Mouse (Mus musculus) midbrain, embryonic 15.5 days (tissue): ENCODE data around the gene Tab2. TPM values are rescaled to one million over a fixed set of nuclear protein-coding genes. Genes with fewer than 3 reads are reported as not detected.

Experiments
- ATAC-seq: fragments of 200-750 bp; cut with Nextera tagmentation; replicated peaks from 2 replicates; pipeline ENCODE4 v1.8.0; 2017; ENCODE audit warnings: moderate TSS enrichment
- H3K27ac ChIP-seq: fragments of 300-500 bp; sonication (generic); 2 replicates; pipeline ENCODE4 v1.5.1; 2015; ENCODE audit warnings: mild to moderate bottlenecking, inconsistent platforms
- H3K27me3 ChIP-seq: fragments of 300-500 bp; sonication (generic); replicated peaks from 2 replicates; pipeline ENCODE4 v1.6.1; 2015; ENCODE audit warnings: inconsistent platforms
- H3K36me3 ChIP-seq: fragments of 300-500 bp; sonication (generic); replicated peaks from 2 replicates; pipeline ENCODE4 v1.6.1; 2015; ENCODE audit warnings: inconsistent platforms
- H3K4me1 ChIP-seq: fragments of 300-500 bp; sonication (generic); 2 replicates; pipeline ENCODE4 v1.6.1; 2015; ENCODE audit warnings: inconsistent platforms
- H3K4me2 ChIP-seq: fragments of 300-500 bp; sonication (generic); 2 replicates; pipeline ENCODE4 v1.6.1; 2015; ENCODE audit warnings: inconsistent platforms, mild to moderate bottlenecking, moderate library complexity
- H3K4me3 ChIP-seq: fragments of 300-500 bp; sonication (generic); 2 replicates; pipeline ENCODE4 v1.5.1; 2015; ENCODE audit warnings: mild to moderate bottlenecking, inconsistent platforms
- H3K9ac ChIP-seq: fragments of 300-500 bp; sonication (generic); 2 replicates; pipeline ENCODE4 v1.6.1; 2015; ENCODE audit warnings: mild to moderate bottlenecking, inconsistent platforms
- H3K9me3 ChIP-seq: fragments of 300-500 bp; sonication (generic); 2 replicates; pipeline ENCODE4 v1.6.1; 2016; ENCODE audit warnings: inconsistent platforms
- WGBS: fragments of 180-500 bp; shearing (Covaris S2); methylation state at CpG from one replicate; pipeline ENCODE4 v1.1.7; 2015; ENCODE audit warnings: mixed read lengths; 5-methylcytosine and 5-hydroxymethylcytosine counted together
- polyA plus RNA-seq: library from polyadenylated mRNA; unstranded; fragments of >200 nt; fragmentation: Nextera tagmentation; extraction: Ambion mirVana; gene quantifications from 2 replicates; pipeline ENCODE4 v1.2.1, GENCODE M21; 2015

The Tab2 gene
- polyA plus RNA-seq, 1 experiment from 2014 or later, result 13.1 TPM

- ATAC-seq, result no peak
- no peak overlapping the region for H3K4me3 ChIP-seq
- no peaks in the 10 kb centered on the region for H3K4me1 ChIP-seq
- no peak overlapping the region for H3K4me2 ChIP-seq
- H3K27me3 ChIP-seq, result no peaks in the 10 kb centered on the region
- H3K27ac ChIP-seq, result no peak overlapping the region
- H3K9me3 ChIP-seq, result no peaks in the 10 kb centered on the region
- H3K9ac ChIP-seq, result no peak overlapping the region
- 88% methylated on average over 6 of the region's 6 CpGs for whole genome bisulfite sequencing
- H3K36me3 ChIP-seq, result no peaks in the 10 kb centered on the region
Observed at GRCm38 (mm10) chr10:7936556-7937192, 19.4 kb downstream of the Tab2 start.

DNA sequence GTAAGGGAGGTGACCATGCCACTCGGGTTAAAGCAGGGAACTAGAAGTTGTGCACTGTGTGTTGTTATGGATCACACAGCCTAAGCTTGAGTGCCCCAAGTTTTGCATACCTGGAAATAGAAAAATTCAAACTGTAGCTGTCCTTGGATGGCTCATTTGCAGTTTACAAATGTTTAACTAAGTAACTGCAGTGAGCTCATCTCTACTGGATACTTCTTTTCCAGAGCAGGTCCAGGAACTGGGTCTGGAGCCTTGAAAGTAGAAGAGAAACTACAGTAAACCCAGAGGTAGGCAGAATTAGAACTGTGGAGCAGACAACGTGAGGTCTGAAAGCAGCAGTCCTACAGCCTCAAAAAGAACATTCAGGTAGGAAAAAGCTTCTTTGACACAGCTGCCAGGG is 23.1 kb downstream of the Tab2 start:
- Histone ChIP-seq H3K36me3 (no peaks in the 10 kb centered on the region), H3K27ac (no peak overlapping the region), H3K9ac (no peak overlapping the region), H3K4me2 (no peak overlapping the region), H3K4me1 (no peaks in the 10 kb centered on the region; the same call in 1 of the 2 replicates), H3K9me3 (no peaks in the 10 kb centered on the region), H3K27me3 (no peaks in the 10 kb centered on the region), H3K4me3 (no peak overlapping the region)
- WGBS, result 91% methylated on average over 2 of the region's 2 CpGs
- ATAC-seq, result no peak

- Histone ChIP-seq H3K27me3 (no peaks in the 10 kb centered on the region), H3K9me3 (no peaks in the 10 kb centered on the region), H3K4me3 (no peak overlapping the region), H3K9ac (no peak overlapping the region), H3K27ac (no peak overlapping the region), H3K4me2 (no peak overlapping the region), H3K4me1 (no peaks in the 10 kb centered on the region; the same call in 1 of the 2 replicates), H3K36me3 (no peaks in the 10 kb centered on the region)
- ATAC-seq, result no peak
- 92% methylated on average over 9 of the region's 9 CpGs for WGBS
Observed at GRCm38 (mm10) chr10:7928996-7929395, 27.0 kb downstream of the Tab2 start.

- 71% methylated on average over 11 of the region's 11 CpGs for WGBS
- H3K27ac ChIP-seq, result no peak overlapping the region
- 0 out of 2 replicates have a peak, but pooled peaks have one; percentile 24 for ATAC-seq
Observed at GRCm38 (mm10) chr10:7925481-7925880, 30.5 kb downstream of the Tab2 start.

DNA sequence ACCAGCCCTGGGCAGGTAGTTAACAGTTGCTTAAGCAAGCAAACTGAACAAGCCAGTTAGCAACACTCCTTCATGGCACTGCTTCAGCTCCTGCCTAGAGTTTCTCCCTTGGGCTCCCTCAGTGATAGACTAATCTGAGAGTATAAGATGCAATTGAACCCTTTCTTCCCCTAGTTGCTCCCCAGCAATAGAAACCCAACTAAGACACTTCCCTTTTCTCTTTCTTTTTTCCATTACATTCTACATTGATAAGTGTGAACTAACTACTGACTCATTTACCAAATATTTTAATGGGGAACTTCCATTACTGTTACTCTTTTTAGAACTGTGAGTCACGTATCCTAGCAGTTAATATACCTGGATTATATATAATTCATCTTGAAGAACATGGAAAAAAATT is 32.6 kb downstream of the Tab2 start:
- Histone ChIP-seq H3K4me3 (no peak overlapping the region), H3K27ac (no peak overlapping the region), H3K4me2 (no peak overlapping the region), H3K4me1 (no peaks in the 10 kb centered on the region), H3K9me3 (no peaks in the 10 kb centered on the region), H3K27me3 (no peaks in the 10 kb centered on the region), H3K9ac (no peak overlapping the region), H3K36me3 (peaks cover 23% of the 10 kb centered on the region)
- ATAC-seq, result no peak
- 96% methylated on average over 1 of the region's 1 CpGs for WGBS

More at GRCm38 (mm10) chr10:7925481-7925880, 30.5 kb downstream of the Tab2 start:
- no peaks in the 10 kb centered on the region for H3K9me3 ChIP-seq
- H3K4me1 ChIP-seq, result no peaks in the 10 kb centered on the region; the same call in 1 of the 2 replicates
- no peaks in the 10 kb centered on the region for H3K27me3 ChIP-seq
- no peak overlapping the region for H3K4me3 ChIP-seq
- peaks cover 5% of the 10 kb centered on the region; the same call in 1 of the 2 replicates for H3K36me3 ChIP-seq
- H3K9ac ChIP-seq, result no peak overlapping the region
- no peak overlapping the region for H3K4me2 ChIP-seq

DNA sequence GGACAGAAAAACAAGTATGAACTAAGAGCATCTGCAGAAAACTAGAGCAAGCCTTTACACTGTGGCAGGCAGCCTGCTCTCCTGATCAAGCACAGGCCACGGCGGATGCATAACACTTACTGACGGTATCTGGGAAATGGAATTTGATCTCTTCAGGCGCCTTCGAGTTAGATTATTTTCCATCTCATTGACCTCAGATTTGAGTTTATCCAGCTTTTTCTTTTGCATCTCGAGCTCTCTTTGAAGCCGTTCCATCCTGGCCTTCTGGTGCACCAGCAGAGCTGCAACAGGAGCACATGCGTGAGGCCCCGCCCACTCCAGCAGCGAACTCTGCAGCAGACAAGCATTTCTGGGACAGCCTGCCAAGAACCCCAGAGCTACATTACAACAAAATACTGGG is 44.8 kb downstream of the Tab2 start:
- peaks cover 18% of the 10 kb centered on the region for H3K36me3 ChIP-seq
- 0 out of 2 replicates have a peak, but pooled peaks have one; percentile 42 for ATAC-seq

DNA sequence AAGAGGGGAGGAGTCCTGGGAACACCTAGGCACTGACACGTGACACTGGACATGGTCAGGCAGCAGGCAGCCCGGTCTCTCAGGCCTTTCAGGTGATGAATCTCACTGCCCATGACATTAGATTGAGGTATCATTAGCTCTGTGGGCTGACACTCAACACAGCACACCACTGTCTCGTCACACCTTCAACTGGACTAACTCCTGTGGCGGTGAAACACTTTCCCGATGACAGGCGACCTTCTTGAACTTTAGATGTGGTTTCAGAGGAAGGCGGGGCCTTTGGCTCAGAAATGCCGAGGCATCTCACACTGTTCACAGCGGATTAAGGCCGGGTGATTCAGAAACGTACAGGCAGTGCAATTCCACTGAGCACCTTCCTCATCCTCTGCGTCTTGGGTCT is 48.9 kb downstream of the Tab2 start:
- H3K4me2 ChIP-seq, result no peak overlapping the region
- peaks cover 27% of the 10 kb centered on the region for H3K36me3 ChIP-seq
- no peak overlapping the region for H3K4me3 ChIP-seq
- H3K4me1 ChIP-seq, result peaks cover 2% of the 10 kb centered on the region; the same call in 1 of the 2 replicates
- H3K27ac ChIP-seq, result no peak overlapping the region
- H3K9ac ChIP-seq, result no peak overlapping the region
- no peak for ATAC-seq
- no peaks in the 10 kb centered on the region for H3K27me3 ChIP-seq
- WGBS, result 82% methylated on average over 12 of the region's 12 CpGs
- no peaks in the 10 kb centered on the region for H3K9me3 ChIP-seq

More for the DNA sequence above, 44.8 kb downstream of the Tab2 start:
- Histone ChIP-seq H3K9ac (no peak overlapping the region), H3K9me3 (no peaks in the 10 kb centered on the region), H3K4me2 (no peak overlapping the region), H3K27me3 (no peaks in the 10 kb centered on the region), H3K4me1 (peaks cover 4% of the 10 kb centered on the region; the same call in 1 of the 2 replicates), H3K4me3 (no peak overlapping the region), H3K27ac (no peak overlapping the region)
- WGBS, result 66% methylated on average over 10 of the region's 10 CpGs

DNA sequence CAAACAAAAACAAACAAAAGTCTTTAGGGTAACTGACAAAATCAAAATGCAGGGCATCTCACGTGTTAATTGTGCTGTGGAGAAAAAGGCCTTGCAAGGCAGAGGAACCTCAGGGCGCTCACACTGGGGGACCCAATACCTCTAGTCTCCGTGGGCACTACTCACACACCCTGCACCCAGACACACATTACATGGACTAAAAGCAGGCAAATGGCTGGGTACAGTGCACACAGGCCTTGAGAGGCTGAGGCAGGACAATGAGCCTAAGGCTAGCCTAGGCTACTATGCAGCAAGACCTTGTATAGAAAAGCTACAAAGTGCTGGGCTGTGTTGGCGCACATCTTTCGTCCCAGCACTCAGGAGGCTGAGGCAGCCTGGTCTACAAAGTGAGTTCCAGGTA is 51.9 kb downstream of the Tab2 start:
- no peak overlapping the region for H3K4me3 ChIP-seq
- H3K4me1 ChIP-seq, result no peaks in the 10 kb centered on the region
- H3K9ac ChIP-seq, result no peak overlapping the region
- no peaks in the 10 kb centered on the region for H3K9me3 ChIP-seq
- H3K27ac ChIP-seq, result no peak overlapping the region
- H3K27me3 ChIP-seq, result no peaks in the 10 kb centered on the region
- no peak overlapping the region for H3K4me2 ChIP-seq
- peaks cover 22% of the 10 kb centered on the region for H3K36me3 ChIP-seq
- WGBS, result 94% methylated on average over 5 of the region's 5 CpGs
- no peak for ATAC-seq

GRCm38 (mm10) chr10:7900719-7901627 is 55.1 kb downstream of the Tab2 start:
- ATAC-seq, result no peak
- WGBS, result 91% methylated on average over 14 of the region's 14 CpGs
- H3K36me3 ChIP-seq, result 0 out of 2 replicates have a peak, but pooled peaks cover 7% of the 10 kb centered on the region

GRCm38 (mm10) chr10:7888256-7888868 is 67.7 kb downstream of the Tab2 start:
- Histone ChIP-seq H3K27me3 (no peaks in the 10 kb centered on the region), H3K4me2 (no peak overlapping the region), H3K27ac (no peak overlapping the region), H3K9me3 (no peaks in the 10 kb centered on the region), H3K9ac (no peak overlapping the region), H3K36me3 (no peaks in the 10 kb centered on the region), H3K4me3 (no peak overlapping the region), H3K4me1 (no peaks in the 10 kb centered on the region)
- 84% methylated on average over 11 of the region's 11 CpGs for WGBS
- no peak for ATAC-seq

More at GRCm38 (mm10) chr10:7900719-7901627, 55.1 kb downstream of the Tab2 start:
- Histone ChIP-seq H3K27me3 (no peaks in the 10 kb centered on the region), H3K9me3 (no peaks in the 10 kb centered on the region), H3K9ac (no peak overlapping the region), H3K27ac (no peak overlapping the region), H3K4me1 (no peaks in the 10 kb centered on the region), H3K4me3 (no peak overlapping the region), H3K4me2 (no peak overlapping the region)

DNA sequence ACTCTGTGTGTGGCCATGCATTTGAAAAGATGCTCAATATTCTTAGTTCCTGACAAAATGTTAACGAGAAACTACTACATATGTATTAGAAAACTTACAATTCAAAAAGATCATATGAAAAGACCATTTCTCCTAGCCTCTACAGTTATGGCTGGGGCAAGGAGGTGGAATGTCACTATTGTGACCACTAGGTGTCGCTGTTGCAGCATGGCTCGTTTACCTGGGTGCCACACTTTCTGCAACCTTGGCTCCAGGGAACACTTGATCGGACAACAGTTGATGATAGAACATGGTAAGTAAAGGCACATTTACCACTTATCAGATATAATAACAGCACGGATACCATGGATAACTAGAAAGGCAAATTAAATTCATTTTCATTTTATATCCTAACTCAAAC is 72.5 kb downstream of the Tab2 start:
- 6% methylated on average over 5 of the region's 5 CpGs for WGBS
- peak; percentile 88 for ATAC-seq
- no peak overlapping the region for H3K9ac ChIP-seq

GRCm38 (mm10) chr10:7881971-7882370 is 74.1 kb downstream of the Tab2 start:
- H3K27ac ChIP-seq, result no peak overlapping the region
- H3K27me3 ChIP-seq, result no peaks in the 10 kb centered on the region
- no peaks in the 10 kb centered on the region for H3K4me1 ChIP-seq
- H3K4me2 ChIP-seq, result no peak overlapping the region
- WGBS, result 89% methylated on average over 3 of the region's 3 CpGs
- H3K9ac ChIP-seq, result no peak overlapping the region
- H3K4me3 ChIP-seq, result no peak overlapping the region
- no peaks in the 10 kb centered on the region for H3K9me3 ChIP-seq
- no peak for ATAC-seq
- no peaks in the 10 kb centered on the region for H3K36me3 ChIP-seq

More for the DNA sequence above, 72.5 kb downstream of the Tab2 start:
- Histone ChIP-seq H3K27me3 (no peaks in the 10 kb centered on the region), H3K27ac (no peak overlapping the region), H3K4me1 (no peaks in the 10 kb centered on the region), H3K9me3 (no peaks in the 10 kb centered on the region), H3K36me3 (no peaks in the 10 kb centered on the region), H3K4me3 (no peak overlapping the region), H3K4me2 (no peak overlapping the region)
